Mouse (Mus musculus): Measurements from ENCODE around the gene Zg16. TPM values are rescaled to one million over a fixed set of nuclear protein-coding genes. Genes with fewer than 3 reads are reported as not detected.
"Not testable (repeated sequence)": the region's sequence is repeated elsewhere in the genome, so short reads cannot be mapped to it uniquely, and the experiment has no call there.

Gene Zg16
- polyA plus RNA-seq (2015; fragmentation: Nextera tagmentation; extraction: Ambion mirVana) = not detected in 2 replicates

- not testable (repeated sequence) for H3K36me3 ChIP-seq (replicated peaks); H3K4me2 ChIP-seq; H3K27ac ChIP-seq; ATAC-seq (replicated peaks); H3K4me3 ChIP-seq; H3K9ac ChIP-seq; H3K9me3 ChIP-seq; H3K27me3 ChIP-seq (replicated peaks); H3K4me1 ChIP-seq
- WGBS = 90% methylated on average over 6 of the region's 6 CpGs
Observed at GRCm38 (mm10) chr7:127087278-127088010, at the start of gene Zg16. TSS of gene Zg16 (minus strand) at chr7:127087328.

- 90% methylated on average over 22 of the region's 22 CpGs for WGBS
- Histone ChIP-seq H3K4me2 (no peak overlapping the region), H3K27me3 (replicated peaks) (no peaks in the 10 kb centered on the region), H3K4me1 (no peaks in the 10 kb centered on the region), H3K27ac (no peak overlapping the region), H3K9ac (no peak overlapping the region), H3K9me3 (no peaks in the 10 kb centered on the region), H3K36me3 (replicated peaks) (no peaks in the 10 kb centered on the region), H3K4me3 (no peak overlapping the region)
- no peak for ATAC-seq (replicated peaks)
Observed at GRCm38 (mm10) chr7:127136181-127137071, 49.3 kb upstream of the Zg16 start.

GRCm38 (mm10) chr7:127134821-127135447, 47.8 kb upstream of the Zg16 start:
- WGBS = 80% methylated on average over 11 of the region's 11 CpGs
- ATAC-seq (replicated peaks) = no peak

GRCm38 (mm10) chr7:127133125-127133524, 46.0 kb upstream of the Zg16 start:
- no peak for ATAC-seq (replicated peaks)
- no peak overlapping the region for H3K4me3 ChIP-seq
- no peaks in the 10 kb centered on the region for H3K9me3 ChIP-seq
- no peak overlapping the region for H3K27ac ChIP-seq
- H3K27me3 ChIP-seq (replicated peaks) = no peaks in the 10 kb centered on the region
- H3K9ac ChIP-seq = no peak overlapping the region
- WGBS = 39% methylated on average over 5 of the region's 5 CpGs
- no peaks in the 10 kb centered on the region for H3K4me1 ChIP-seq
- no peaks in the 10 kb centered on the region for H3K36me3 ChIP-seq (replicated peaks)
- H3K4me2 ChIP-seq = no peak overlapping the region

More at GRCm38 (mm10) chr7:127134821-127135447, 47.8 kb upstream of the Zg16 start:
- no peaks in the 10 kb centered on the region for H3K36me3 ChIP-seq (replicated peaks)
- no peaks in the 10 kb centered on the region for H3K4me1 ChIP-seq
- no peak overlapping the region for H3K27ac ChIP-seq
- no peaks in the 10 kb centered on the region for H3K9me3 ChIP-seq
- no peak overlapping the region for H3K9ac ChIP-seq
- no peak overlapping the region for H3K4me3 ChIP-seq
- H3K27me3 ChIP-seq (replicated peaks) = no peaks in the 10 kb centered on the region
- H3K4me2 ChIP-seq = no peak overlapping the region

GRCm38 (mm10) chr7:127129638-127130037, 42.5 kb upstream of the Zg16 start:
- no peak for ATAC-seq (replicated peaks)
- WGBS = 15% methylated on average over 4 of the region's 4 CpGs
- Histone ChIP-seq H3K27ac (no peak overlapping the region), H3K9ac (no peak overlapping the region), H3K9me3 (no peaks in the 10 kb centered on the region), H3K4me2 (no peak overlapping the region), H3K27me3 (replicated peaks) (no peaks in the 10 kb centered on the region), H3K36me3 (replicated peaks) (no peaks in the 10 kb centered on the region), H3K4me1 (no peaks in the 10 kb centered on the region), H3K4me3 (no peak overlapping the region)

- Histone ChIP-seq H3K4me2 (no peak within 1 kb of the TSS), H3K9me3 (no peaks in the 10 kb centered on the region; the same call in 1 of the 2 replicates), H3K27ac (no peak within 1 kb of the TSS), H3K27me3 (replicated peaks) (peaks cover 24% of the 10 kb centered on the region), H3K9ac (no peak within 1 kb of the TSS), H3K36me3 (replicated peaks) (no peaks in the 10 kb centered on the region), H3K4me1 (0 out of 2 replicates have a peak, but pooled peaks cover 5% of the 10 kb centered on the region), H3K4me3 (no peak within 1 kb of the TSS)
- no peak for ATAC-seq (replicated peaks)
- 5% methylated on average over 7 of the region's 7 CpGs for WGBS
Observed at GRCm38 (mm10) chr7:127121911-127122270, 34.8 kb upstream of the Zg16 start, which contains the start of gene Qprt. TSS of gene Qprt (minus strand) at chr7:127122226.

- peaks cover 24% of the 10 kb centered on the region for H3K27me3 ChIP-seq (replicated peaks)
- no peak overlapping the region for H3K9ac ChIP-seq
- H3K4me3 ChIP-seq = no peak overlapping the region
- no peak for ATAC-seq (replicated peaks)
- 0 out of 2 replicates have a peak, but pooled peaks cover 5% of the 10 kb centered on the region for H3K4me1 ChIP-seq
- 7% methylated on average over 21 of the region's 21 CpGs for whole genome bisulfite sequencing
- no peaks in the 10 kb centered on the region for H3K36me3 ChIP-seq (replicated peaks)
- no peak overlapping the region for H3K27ac ChIP-seq
- no peaks in the 10 kb centered on the region; the same call in 1 of the 2 replicates for H3K9me3 ChIP-seq
- H3K4me2 ChIP-seq = no peak overlapping the region
Observed at GRCm38 (mm10) chr7:127121061-127121910, 34.2 kb upstream of the Zg16 start.

GRCm38 (mm10) chr7:127118671-127119445, 31.7 kb upstream of the Zg16 start:
- WGBS = 54% methylated on average over 14 of the region's 14 CpGs
- no peak for ATAC-seq (replicated peaks)

GRCm38 (mm10) chr7:127117948-127118347, 30.8 kb upstream of the Zg16 start:
- H3K9me3 ChIP-seq = no peaks in the 10 kb centered on the region
- H3K9ac ChIP-seq = no peak overlapping the region
- H3K36me3 ChIP-seq (replicated peaks) = no peaks in the 10 kb centered on the region
- no peak overlapping the region for H3K4me2 ChIP-seq
- no peak overlapping the region for H3K4me3 ChIP-seq
- H3K27me3 ChIP-seq (replicated peaks) = peaks cover 24% of the 10 kb centered on the region
- no peak for ATAC-seq (replicated peaks)
- 56% methylated on average over 5 of the region's 5 CpGs for WGBS
- peaks cover 8% of the 10 kb centered on the region; the same call in 1 of the 2 replicates for H3K4me1 ChIP-seq
- no peak overlapping the region for H3K27ac ChIP-seq

More at GRCm38 (mm10) chr7:127118671-127119445, 31.7 kb upstream of the Zg16 start:
- H3K9me3 ChIP-seq = no peaks in the 10 kb centered on the region
- no peaks in the 10 kb centered on the region for H3K36me3 ChIP-seq (replicated peaks)
- 0 out of 2 replicates have a peak, but pooled peaks cover 5% of the 10 kb centered on the region for H3K4me1 ChIP-seq
- H3K27ac ChIP-seq = no peak overlapping the region
- H3K4me3 ChIP-seq = no peak overlapping the region
- no peak overlapping the region for H3K4me2 ChIP-seq
- H3K9ac ChIP-seq = no peak overlapping the region
- peaks cover 24% of the 10 kb centered on the region for H3K27me3 ChIP-seq (replicated peaks)

GRCm38 (mm10) chr7:127116331-127116935, 29.3 kb upstream of the Zg16 start:
- H3K4me2 ChIP-seq = no peak overlapping the region
- WGBS = 46% methylated on average over 11 of the region's 11 CpGs
- no peaks in the 10 kb centered on the region for H3K9me3 ChIP-seq
- H3K4me3 ChIP-seq = no peak overlapping the region
- no peak overlapping the region for H3K27ac ChIP-seq
- no peak overlapping the region for H3K9ac ChIP-seq
- H3K27me3 ChIP-seq (replicated peaks) = peaks cover 13% of the 10 kb centered on the region
- no peak for ATAC-seq (replicated peaks)
- H3K4me1 ChIP-seq = peaks cover 6% of the 10 kb centered on the region; the same call in 1 of the 2 replicates
- no peaks in the 10 kb centered on the region for H3K36me3 ChIP-seq (replicated peaks)

Data from midbrain, embryonic 15.5 days (tissue).